Mouse (Mus musculus): Measurements from ENCODE around the gene Gm21292.
"Not testable (repeated sequence)": the region's sequence is repeated elsewhere in the genome, so short reads cannot be mapped to it uniquely, and the experiment has no call there.

The Gm21292 gene

GRCm38 (mm10) chrY:9133824-9134223, at the start of gene Gm21292:
Gm21292 (minus strand) TSS chrY:9133924.
- DNase-seq, result not testable (repeated sequence)
